Mouse (Mus musculus): ENCODE measurements around the gene Ifrd2. TPM values are rescaled to one million over a fixed set of nuclear protein-coding genes. Genes with fewer than 3 reads are reported as not detected.

The Ifrd2 gene
- total RNA-seq, 1 experiment = 66.6 TPM

DNA sequence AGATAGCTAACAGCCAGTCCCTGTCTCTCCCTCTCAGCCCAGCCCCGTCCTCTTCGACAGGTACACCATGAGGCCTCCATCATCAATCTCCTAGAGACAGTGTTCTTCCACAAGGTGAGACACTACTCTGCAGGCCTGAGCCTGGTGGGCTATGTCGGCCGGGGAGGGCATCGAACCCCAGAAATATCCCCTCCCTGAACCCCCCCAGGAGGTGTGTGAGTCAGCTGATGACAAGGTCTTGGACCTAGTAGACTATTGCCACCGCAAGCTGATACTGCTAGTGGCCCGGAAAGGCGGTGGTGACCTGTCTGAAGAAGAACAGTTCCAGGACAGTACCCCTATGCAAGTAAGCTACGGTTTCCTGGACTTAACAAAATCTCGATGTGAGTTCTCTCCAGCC is 38.6 kb upstream of the Ifrd2 start:
- no peak overlapping the region for H3K4me3 ChIP-seq (ENCODE audit: insufficient read depth in 1 of 2, low read depth in 1 of 2, low read length in 2 of 2, poor library complexity in 1 of 2, severe bottlenecking in 1 of 2)
- H3K4me1 ChIP-seq (ENCODE audit: control insufficient read depth in 2 of 2, insufficient read depth in 2 of 2, low read length in 2 of 2, poor library complexity in 1 of 2) = peaks cover 0 to 19% of the 10 kb centered on the region in 2 experiments; a peak in 1 of 4 replicates
- in situ Hi-C loops (cut with MboI; ENCODE audit: low sequenced_read_pairs in 2 of 2, unreplicated experiment in 2 of 2) = no loop called here

DNA sequence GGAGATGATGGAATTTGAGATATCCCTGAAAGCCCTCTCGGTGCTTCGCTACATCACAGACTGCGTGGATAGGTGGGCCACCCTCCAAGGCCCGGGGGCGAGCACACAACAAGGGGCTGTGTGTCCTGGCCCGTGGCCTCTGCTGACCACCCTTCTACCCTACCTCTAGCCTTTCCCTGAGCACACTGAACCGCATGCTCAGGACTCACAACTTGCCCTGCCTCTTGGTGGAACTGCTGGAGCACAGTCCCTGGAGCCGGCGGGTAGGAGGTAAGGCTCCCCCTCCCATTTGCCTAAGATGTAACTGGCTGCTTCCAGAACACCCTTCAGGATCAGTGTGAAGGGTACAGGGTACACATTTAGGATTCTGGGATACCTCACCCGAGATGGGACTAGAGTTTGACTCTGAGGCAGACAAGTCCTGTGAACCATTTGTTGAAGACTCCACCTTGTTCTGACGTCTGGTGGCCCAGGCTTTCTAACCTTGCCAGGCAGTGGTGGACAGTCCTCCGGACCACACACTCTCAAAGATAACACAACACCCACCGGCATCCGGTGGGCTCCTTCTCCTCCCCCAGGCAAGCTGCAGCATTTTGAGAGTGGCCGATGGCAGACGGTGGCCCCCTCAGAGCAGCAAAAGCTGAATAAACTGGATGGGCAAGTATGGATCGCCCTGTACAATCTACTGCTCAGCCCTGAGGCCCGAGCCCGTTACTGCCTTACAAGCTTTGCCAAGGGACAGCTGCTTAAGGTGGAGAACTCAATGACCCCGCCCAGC is 38.0 kb upstream of the Ifrd2 start:
- H3K4me1 ChIP-seq (ENCODE audit: control insufficient read depth in 2 of 2, insufficient read depth in 2 of 2, low read length in 2 of 2, poor library complexity in 1 of 2) = peaks cover 0 to 18% of the 10 kb centered on the region in 2 experiments; a peak in 1 of 4 replicates
- in situ Hi-C loops (cut with MboI; ENCODE audit: low sequenced_read_pairs in 2 of 2, unreplicated experiment in 2 of 2) = no loop called here
- DNase-seq (ENCODE audit: low read depth, low spot score) = no peak
- no peak overlapping the region for H3K27ac ChIP-seq (ENCODE audit: insufficient read depth, low read depth, low read length, poor library complexity, severe bottlenecking)
- H3K4me3 ChIP-seq (ENCODE audit: insufficient read depth in 1 of 2, low read depth in 1 of 2, low read length in 2 of 2, poor library complexity in 1 of 2, severe bottlenecking in 1 of 2) = no peak overlapping the region
- H3K9me3 ChIP-seq (ENCODE audit: control insufficient read depth, insufficient read depth, low read depth, low read length) = no peaks in the 10 kb centered on the region
- no peak overlapping the region for H3K9ac ChIP-seq (ENCODE audit: insufficient read depth, low read depth, low read length, poor library complexity, severe bottlenecking)
- peaks cover 2% of the 10 kb centered on the region; the same call in 1 of the 2 replicates for H3K36me3 ChIP-seq (ENCODE audit: control insufficient read depth, insufficient read depth, low read length, poor library complexity, severe bottlenecking)
- TF ChIP-seq HCFC1 (IDR thresholded peaks at IDR 0.05; ENCODE audit: borderline replicate concordance, insufficient read depth, low read length) = no peak
- no peak for TF ChIP-seq CHD2 (IDR thresholded peaks at IDR 0.05; ENCODE audit: low read depth, low read length)
- TF ChIP-seq ZNF384 (IDR thresholded peaks at IDR 0.05; ENCODE audit: low read depth, low read length) = no peak
- TF ChIP-seq MAFK (IDR thresholded peaks at IDR 0.05; ENCODE audit: insufficient read depth, low read depth, low read length) = no peak
- TF ChIP-seq ZC3H11A (IDR thresholded peaks at IDR 0.05; ENCODE audit: borderline replicate concordance, low read depth, low read length) = no peak

More for the DNA sequence above, 38.6 kb upstream of the Ifrd2 start:
- DNase-seq (ENCODE audit: low read depth, low spot score) = no peak
- H3K36me3 ChIP-seq (ENCODE audit: control insufficient read depth, insufficient read depth, low read length, poor library complexity, severe bottlenecking) = peaks cover 6% of the 10 kb centered on the region; the same call in 1 of the 2 replicates
- no peak overlapping the region for H3K27ac ChIP-seq (ENCODE audit: insufficient read depth, low read depth, low read length, poor library complexity, severe bottlenecking)
- H3K9me3 ChIP-seq (ENCODE audit: control insufficient read depth, insufficient read depth, low read depth, low read length) = no peaks in the 10 kb centered on the region
- no peak for TF ChIP-seq CHD2 (IDR thresholded peaks at IDR 0.05; ENCODE audit: low read depth, low read length)
- TF ChIP-seq MAFK (IDR thresholded peaks at IDR 0.05; ENCODE audit: insufficient read depth, low read depth, low read length) = no peak
- TF ChIP-seq HCFC1 (IDR thresholded peaks at IDR 0.05; ENCODE audit: borderline replicate concordance, insufficient read depth, low read length) = no peak
- no peak overlapping the region for H3K9ac ChIP-seq (ENCODE audit: insufficient read depth, low read depth, low read length, poor library complexity, severe bottlenecking)

DNA sequence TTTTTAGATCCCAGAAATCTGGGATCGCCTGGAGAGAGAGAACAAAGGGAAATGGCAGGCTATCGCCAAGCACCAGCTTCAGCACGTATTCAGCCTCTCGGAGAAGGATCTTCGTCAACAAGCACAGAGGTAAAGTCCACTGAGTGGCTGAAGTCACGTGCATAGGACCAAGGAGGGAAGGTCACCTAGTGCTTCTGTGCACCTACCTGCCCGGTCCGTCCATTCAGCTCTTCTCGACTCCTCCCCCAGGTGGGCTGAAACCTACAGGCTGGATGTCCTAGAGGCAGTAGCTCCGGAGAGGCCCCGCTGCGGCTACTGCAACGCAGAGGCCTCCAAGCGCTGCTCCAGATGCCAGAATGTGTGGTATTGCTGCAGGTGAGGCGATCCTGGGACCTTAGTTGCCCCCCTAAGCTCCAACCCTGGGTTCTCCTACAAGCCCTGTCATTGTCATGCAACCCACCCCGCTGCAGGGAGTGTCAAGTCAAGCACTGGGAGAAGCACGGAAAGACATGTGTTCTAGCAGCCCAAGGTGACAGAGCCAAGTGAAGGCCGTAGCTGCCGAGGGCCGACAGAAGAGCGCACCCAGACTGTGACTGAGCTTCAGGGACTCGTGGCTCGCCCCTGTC is 36.8 kb upstream of the Ifrd2 start:
- TF ChIP-seq ZC3H11A (IDR thresholded peaks at IDR 0.05; ENCODE audit: borderline replicate concordance, low read depth, low read length) (no peak), HCFC1 (IDR thresholded peaks at IDR 0.05; ENCODE audit: borderline replicate concordance, insufficient read depth, low read length) (no peak), ZNF384 (IDR thresholded peaks at IDR 0.05; ENCODE audit: low read depth, low read length) (no peak), MAFK (IDR thresholded peaks at IDR 0.05; ENCODE audit: insufficient read depth, low read depth, low read length) (no peak), CHD2 (IDR thresholded peaks at IDR 0.05; ENCODE audit: low read depth, low read length) (no peak)
- in situ Hi-C loops (cut with MboI; ENCODE audit: low sequenced_read_pairs in 2 of 2, unreplicated experiment in 2 of 2) = no loop called here
- Histone ChIP-seq H3K4me1 (ENCODE audit: control insufficient read depth in 2 of 2, insufficient read depth in 2 of 2, low read length in 2 of 2, poor library complexity in 1 of 2) (peaks cover 0 to 18% of the 10 kb centered on the region in 2 experiments; a peak in 1 of 4 replicates), H3K9me3 (ENCODE audit: control insufficient read depth, insufficient read depth, low read depth, low read length) (no peaks in the 10 kb centered on the region), H3K9ac (ENCODE audit: insufficient read depth, low read depth, low read length, poor library complexity, severe bottlenecking) (no peak overlapping the region), H3K27ac (ENCODE audit: insufficient read depth, low read depth, low read length, poor library complexity, severe bottlenecking) (no peak overlapping the region), H3K4me3 (ENCODE audit: insufficient read depth in 1 of 2, low read depth in 1 of 2, low read length in 2 of 2, poor library complexity in 1 of 2, severe bottlenecking in 1 of 2) (peak overlapping the region in 1 of 2 experiments; percentile 61; a peak in 2 of 4 replicates), H3K36me3 (ENCODE audit: control insufficient read depth, insufficient read depth, low read length, poor library complexity, severe bottlenecking) (no peaks in the 10 kb centered on the region)
- no peak for DNase-seq (ENCODE audit: low read depth, low spot score)

DNA sequence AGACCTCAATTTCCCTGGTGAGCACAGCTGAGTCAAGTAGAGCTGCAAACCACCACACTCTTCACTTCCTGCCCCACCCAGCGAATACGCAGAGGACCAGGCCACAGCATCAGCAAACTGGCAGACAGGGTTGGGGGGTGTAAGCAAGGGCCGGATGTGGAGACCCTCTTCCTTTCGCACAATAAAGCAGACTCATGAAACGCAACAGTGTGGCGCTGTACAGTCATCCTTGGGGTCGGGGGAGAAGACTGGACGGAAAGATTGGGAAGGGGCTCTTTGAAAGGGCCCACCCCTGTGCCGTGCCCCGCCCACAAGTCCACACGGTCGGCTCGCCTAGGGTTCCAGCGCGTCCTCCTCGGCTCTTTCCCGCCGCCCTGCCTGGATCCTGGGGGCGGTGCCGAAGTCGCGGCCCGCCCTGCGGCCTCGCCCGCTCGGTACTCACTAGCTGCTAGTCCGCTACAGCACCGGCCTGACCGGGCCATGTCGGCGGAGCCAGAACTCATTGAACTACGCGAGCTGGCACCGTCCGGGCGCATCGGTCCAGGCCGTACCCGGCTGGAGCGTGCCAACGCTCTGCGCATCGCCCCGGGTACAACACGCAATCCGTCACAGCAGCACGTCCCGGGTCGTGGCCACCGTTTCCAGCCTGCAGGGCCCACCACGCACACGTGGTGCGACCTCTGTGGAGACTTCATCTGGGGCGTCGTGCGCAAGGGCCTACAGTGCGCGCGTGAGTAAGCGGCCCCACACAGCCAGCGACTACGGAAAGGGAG is 36.1 kb upstream of the Ifrd2 start, which contains the start of gene Rassf1:
TSS of gene Rassf1 (plus strand) at position 439 of the 773 bp plus-strand sequence.
- no peak for DNase-seq (ENCODE audit: low read depth, low spot score)
- H3K9me3 ChIP-seq (ENCODE audit: control insufficient read depth, insufficient read depth, low read depth, low read length) = no peaks in the 10 kb centered on the region
- H3K4me1 ChIP-seq (ENCODE audit: control insufficient read depth in 2 of 2, insufficient read depth in 2 of 2, low read length in 2 of 2, poor library complexity in 1 of 2) = peaks cover 0 to 18% of the 10 kb centered on the region in 2 experiments; a peak in 1 of 4 replicates
- H3K27ac ChIP-seq (ENCODE audit: insufficient read depth, low read depth, low read length, poor library complexity, severe bottlenecking) = no peak within 1 kb of the TSS
- H3K36me3 ChIP-seq (ENCODE audit: control insufficient read depth, insufficient read depth, low read length, poor library complexity, severe bottlenecking) = no peaks in the 10 kb centered on the region
- peak within 1 kb of the TSS; percentile 42 for H3K9ac ChIP-seq (ENCODE audit: insufficient read depth, low read depth, low read length, poor library complexity, severe bottlenecking)
- TF ChIP-seq ZNF384 (IDR thresholded peaks at IDR 0.05; ENCODE audit: low read depth, low read length) (no peak), CHD2 (IDR thresholded peaks at IDR 0.05; ENCODE audit: low read depth, low read length) (no peak), ZC3H11A (IDR thresholded peaks at IDR 0.05; ENCODE audit: borderline replicate concordance, low read depth, low read length) (no peak), HCFC1 (IDR thresholded peaks at IDR 0.05; ENCODE audit: borderline replicate concordance, insufficient read depth, low read length) (no peak), MAFK (IDR thresholded peaks at IDR 0.05; ENCODE audit: insufficient read depth, low read depth, low read length) (no peak)
- in situ Hi-C loops (cut with MboI; ENCODE audit: low sequenced_read_pairs in 2 of 2, unreplicated experiment in 2 of 2) = no loop called here
- H3K4me3 ChIP-seq (ENCODE audit: insufficient read depth in 1 of 2, low read depth in 1 of 2, low read length in 2 of 2, poor library complexity in 1 of 2, severe bottlenecking in 1 of 2) = peak within 1 kb of the TSS; percentile 60 to 61

All from ES-E14 (cell line).